Mouse (Mus musculus) c-Kit-positive CD71-positive TER-119-positive erythroid progenitor cells, embryonic 14.5 days (primary cell): ENCODE measurements around the gene Tsks.

Experiments used
- DNase-seq: peaks from one replicate; pipeline ENCODE4 v3.0.0-alpha.2; 2013; ENCODE audit warnings: low spot score

Tsks gene

GRCm38 (mm10) chr7:44942904-44943303 is at the start of gene Tsks:
Gene Tsks (plus strand): TSS chr7:44943204.
- DNase-seq: no peak

GRCm38 (mm10) chr7:44894175-44894574 is 48.8 kb upstream of the Tsks start:
- no peak for DNase-seq

- DNase-seq: no peak
Measured at GRCm38 (mm10) chr7:44895206-44895592, 47.8 kb upstream of the Tsks start.

- DNase-seq: peak; percentile 83
Measured at GRCm38 (mm10) chr7:44895593-44896434, 47.2 kb upstream of the Tsks start, which contains the start of gene Fuz. Gene Fuz (plus strand): TSS chr7:44896079.

- DNase-seq: no peak
Measured at GRCm38 (mm10) chr7:44896499-44896898, 46.5 kb upstream of the Tsks start.

- DNase-seq: peak; percentile 47
Measured at GRCm38 (mm10) chr7:44898607-44899006, 44.4 kb upstream of the Tsks start.

- no peak for DNase-seq
Measured at GRCm38 (mm10) chr7:44900632-44901031, 42.4 kb upstream of the Tsks start.

- DNase-seq: peak; percentile 53
Measured at GRCm38 (mm10) chr7:44901230-44901722, 41.7 kb upstream of the Tsks start.

GRCm38 (mm10) chr7:44905430-44905829 is 37.6 kb upstream of the Tsks start:
- no peak for DNase-seq

GRCm38 (mm10) chr7:44908706-44909476 is 34.1 kb upstream of the Tsks start:
- DNase-seq: no peak

- DNase-seq: no peak
Measured at GRCm38 (mm10) chr7:44914396-44914795, 28.6 kb upstream of the Tsks start.

- no peak for DNase-seq
Measured at GRCm38 (mm10) chr7:44915314-44915713, 27.7 kb upstream of the Tsks start.

- no peak for DNase-seq
Measured at GRCm38 (mm10) chr7:44916191-44916590, 26.8 kb upstream of the Tsks start.

- DNase-seq: no peak
Measured at GRCm38 (mm10) chr7:44916881-44917280, 26.1 kb upstream of the Tsks start.

- DNase-seq: no peak
Measured at GRCm38 (mm10) chr7:44918219-44918618, 24.8 kb upstream of the Tsks start.

GRCm38 (mm10) chr7:44919127-44919526 is 23.9 kb upstream of the Tsks start:
- no peak for DNase-seq

GRCm38 (mm10) chr7:44922530-44922929 is 20.5 kb upstream of the Tsks start:
- DNase-seq: no peak

- no peak for DNase-seq
Measured at GRCm38 (mm10) chr7:44925468-44925867, 17.5 kb upstream of the Tsks start.

GRCm38 (mm10) chr7:44928570-44928969 is 14.4 kb upstream of the Tsks start:
- DNase-seq: peak; percentile 62

GRCm38 (mm10) chr7:44929204-44930151 is 13.5 kb upstream of the Tsks start, which contains the start of gene Ap2a1:
Gene Ap2a1 (minus strand): TSS chr7:44929496.
- DNase-seq: peak; percentile 100

GRCm38 (mm10) chr7:44938680-44939079 is 4.3 kb upstream of the Tsks start:
- DNase-seq: no peak

- DNase-seq: no peak
Measured at GRCm38 (mm10) chr7:44949922-44950321, 6.9 kb downstream of the Tsks start.
